Mouse (Mus musculus) leukemia stem cell, adult 10-12 weeks (primary cell): Measurements from ENCODE around the gene Cyth2. TPM values are rescaled to one million over a fixed set of nuclear protein-coding genes. Genes with fewer than 3 reads are reported as not detected.

Source experiments
- polyA plus RNA-seq: library from polyadenylated mRNA; stranded (reverse); fragments of >175 nt; gene quantifications from 2 replicates; pipeline ENCODE4 v1.2.3, GENCODE M21; 2012; ENCODE audit warnings: low replicate concordance

Gene Cyth2
- polyA plus RNA-seq = 111 and 339 TPM in 2 replicates

GRCm38 (mm10) chr7:45813787-45814779 lies at the start of gene Cyth2:
Gene Cyth2 (minus strand): TSS chr7:45814581.

DNA sequence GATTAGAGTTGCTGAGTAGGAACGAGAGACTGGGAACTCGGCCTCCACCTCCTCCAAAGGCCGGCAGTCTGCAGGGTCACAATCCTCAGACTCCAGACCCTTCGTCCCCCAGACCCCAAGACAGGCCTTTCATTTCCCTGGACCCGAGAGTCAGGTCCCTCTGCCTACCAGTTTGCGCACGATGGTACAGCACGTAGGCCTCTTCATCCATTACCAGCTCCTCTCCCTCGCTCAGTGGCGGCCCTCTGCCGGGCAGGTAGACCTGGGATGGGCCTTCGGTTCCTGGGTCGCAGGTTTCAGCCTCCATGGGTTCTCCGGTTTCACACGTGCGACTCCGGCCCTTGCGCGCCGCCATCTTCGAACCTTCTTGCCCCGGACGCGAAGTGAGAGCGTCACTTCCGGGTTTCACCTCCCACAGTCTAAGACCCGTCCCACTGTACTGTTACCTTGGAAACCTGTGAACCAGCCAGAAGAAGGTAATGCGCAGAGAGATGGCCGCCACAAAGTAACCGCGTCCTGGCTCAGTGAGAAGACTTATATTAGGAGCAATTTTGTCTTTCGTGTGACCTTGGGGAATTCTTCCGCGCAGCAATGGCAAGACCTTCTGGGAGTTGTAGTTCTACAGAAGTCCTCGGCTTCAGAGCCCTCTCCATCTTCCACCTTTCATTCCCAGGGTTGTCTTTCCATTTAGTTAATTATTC lies 16.2 kb upstream of the Cyth2 start, which contains the start of gene Grwd1:
Gene Grwd1 (minus strand): TSS at position 518 of the 701 bp plus-strand sequence.

GRCm38 (mm10) chr7:45824598-45824997 lies 10.2 kb upstream of the Cyth2 start, which contains the start of gene Kcnj14:
Gene Kcnj14 (minus strand): TSS chr7:45824782.

DNA sequence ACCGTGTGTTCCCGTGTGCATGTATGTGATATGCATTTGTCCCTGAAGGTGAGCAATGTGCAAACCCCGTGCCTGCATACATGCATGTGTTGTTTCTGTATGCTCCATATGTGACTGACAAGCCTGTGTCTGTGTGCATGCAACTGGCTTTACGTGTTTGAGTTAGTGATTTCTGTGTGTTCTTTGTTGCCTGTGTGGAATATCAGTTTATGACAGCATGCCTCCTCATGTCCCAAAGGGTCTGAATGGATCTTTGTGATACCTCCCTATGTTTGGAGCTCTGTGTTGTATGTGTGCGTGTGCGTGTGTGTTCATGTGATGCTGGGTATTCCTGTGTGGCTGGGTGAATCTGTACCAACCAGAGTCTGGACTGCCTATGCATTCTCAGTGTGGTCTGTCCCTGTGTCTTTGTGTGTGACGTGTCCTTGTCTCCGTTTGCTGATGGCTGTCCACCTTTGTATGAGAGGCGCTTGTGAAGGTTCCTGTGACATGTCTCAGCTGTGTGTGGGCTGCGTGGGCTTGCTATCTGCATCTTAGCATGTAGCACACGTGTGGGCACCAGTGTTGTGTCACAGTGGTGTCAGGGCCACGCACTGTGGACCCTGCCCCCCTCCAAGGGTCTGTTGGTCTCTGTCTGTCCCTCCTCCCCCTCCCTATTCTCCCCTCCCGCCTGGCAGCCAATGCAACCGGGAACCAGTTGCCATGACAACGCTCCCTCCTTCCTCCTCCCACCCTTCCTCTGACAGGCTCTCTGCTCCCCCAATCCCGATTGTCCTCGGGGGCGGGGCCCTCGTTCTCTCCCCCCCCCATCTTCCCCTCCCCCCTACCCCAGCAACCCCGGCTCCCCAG lies 29.6 kb downstream of the Cyth2 start, which contains the start of gene Sult2b1:
Gene Sult2b1 (minus strand): TSS at position 146 of the 849 bp plus-strand sequence.

DNA sequence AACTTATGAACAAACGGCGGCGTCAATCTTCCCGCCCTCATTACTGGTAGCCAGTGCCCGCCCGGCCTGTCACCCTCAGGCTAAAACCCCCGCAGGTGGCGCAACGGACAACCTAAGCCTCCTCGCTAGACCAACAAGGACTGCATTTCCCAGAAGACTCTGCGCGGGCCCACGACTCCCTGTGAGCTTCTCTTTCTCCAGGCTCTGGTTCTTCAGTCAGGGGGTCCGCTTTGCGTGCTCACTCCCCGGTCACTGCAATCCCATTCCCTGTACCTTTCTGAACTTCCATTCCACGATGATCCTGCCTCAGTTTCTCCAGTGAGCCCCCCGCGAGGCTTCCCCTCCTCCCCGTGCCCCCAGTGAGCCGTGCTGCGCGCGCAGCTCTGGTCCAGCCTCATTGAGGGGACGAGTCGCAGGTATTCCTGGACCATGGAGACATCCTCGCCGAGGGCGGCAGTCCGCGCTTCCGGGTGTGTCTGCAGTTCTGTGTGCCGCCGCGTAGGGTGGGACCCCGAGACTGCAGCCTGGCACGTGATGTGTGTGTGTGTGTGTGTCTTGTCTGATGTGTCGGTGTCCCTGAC lies 30.8 kb downstream of the Cyth2 start, which contains the start of gene Lmtk3:
Gene Lmtk3 (plus strand): TSS at position 228 of the 581 bp plus-strand sequence.

Other genes starting within 250 kb of the Cyth2 start
- gene Bcat2, start 244.4 kb downstream of the Cyth2 start, polyA plus RNA-seq = 17.8 and 57.8 TPM in 2 replicates
- 0.52 TPM in 1 of 2 replicates, not detected in the other for gene Fgf21, start 199.1 kb downstream of the Cyth2 start, polyA plus RNA-seq
- gene Fut1, start 197.3 kb downstream of the Cyth2 start, polyA plus RNA-seq = not detected in 2 replicates
- 0.42 and 0.64 TPM in 2 replicates for gene Izumo1, start 192.8 kb downstream of the Cyth2 start, polyA plus RNA-seq
- gene Rasip1, start 187.1 kb downstream of the Cyth2 start, polyA plus RNA-seq = 4.3 and 5.9 TPM in 2 replicates
- gene Mamstr, start 174.6 kb downstream of the Cyth2 start, polyA plus RNA-seq = 0.10 and 0.50 TPM in 2 replicates
- not detected in 2 replicates for gene Fut2, start 148.2 kb downstream of the Cyth2 start, polyA plus RNA-seq
- gene Ntn5, start 130.6 kb downstream of the Cyth2 start, polyA plus RNA-seq = 0.69 and 0.93 TPM in 2 replicates
- gene Sec1, start 120.2 kb downstream of the Cyth2 start, polyA plus RNA-seq = not detected in 2 replicates
- gene Car11, start 114.7 kb downstream of the Cyth2 start, polyA plus RNA-seq = 0.55 TPM in 1 of 2 replicates, not detected in the other
- 7.1 and 10.3 TPM in 2 replicates for gene Dbp, start 109.5 kb downstream of the Cyth2 start, polyA plus RNA-seq
- gene Rpl18, start 99.1 kb downstream of the Cyth2 start, polyA plus RNA-seq = 7,435 and 17,506 TPM in 2 replicates
- gene Sphk2, start 96.6 kb downstream of the Cyth2 start, polyA plus RNA-seq = 120 and 196 TPM in 2 replicates
- 2.5 and 3.1 TPM in 2 replicates for gene Fam83e, start 93.4 kb downstream of the Cyth2 start, polyA plus RNA-seq
- not detected in 2 replicates for gene Spaca4, start 88.8 kb downstream of the Cyth2 start, polyA plus RNA-seq
- 0.23 and 0.87 TPM in 2 replicates for gene Lmtk3, start 30.8 kb downstream of the Cyth2 start, polyA plus RNA-seq
- not detected in 2 replicates for gene Sult2b1, start 29.9 kb downstream of the Cyth2 start, polyA plus RNA-seq
- gene Kcnj14, start 10.2 kb upstream of the Cyth2 start, polyA plus RNA-seq = 0.52 and 0.74 TPM in 2 replicates
- gene Grwd1, start 16.4 kb upstream of the Cyth2 start, polyA plus RNA-seq = 35.1 and 38.4 TPM in 2 replicates
- 924 and 1,158 TPM in 2 replicates for gene Kdelr1, start 58.2 kb upstream of the Cyth2 start, polyA plus RNA-seq
- 0.38 and 0.52 TPM in 2 replicates for gene Grin2d, start 63.8 kb upstream of the Cyth2 start, polyA plus RNA-seq
- gene Syngr4, start 82.1 kb upstream of the Cyth2 start, polyA plus RNA-seq = 1.0 and 3.0 TPM in 2 replicates
- gene Tmem143, start 82.4 kb upstream of the Cyth2 start, polyA plus RNA-seq = 14.5 and 32.3 TPM in 2 replicates
- 44.3 and 105 TPM in 2 replicates for gene Emp3, start 106.8 kb upstream of the Cyth2 start, polyA plus RNA-seq
- gene Ccdc114, start 109.5 kb upstream of the Cyth2 start, polyA plus RNA-seq = 0.83 and 1.0 TPM in 2 replicates
- 0.03 TPM in 1 of 2 replicates, not detected in the other for gene Abcc6, start 215.7 kb upstream of the Cyth2 start, polyA plus RNA-seq
- 106 and 111 TPM in 2 replicates for gene Nomo1, start 219.1 kb upstream of the Cyth2 start, polyA plus RNA-seq